Mouse (Mus musculus): ENCODE data around the gene Sirt3.
A peak's percentile ranks its signal among the peaks of the same experiment; 100 is the strongest.

Gene Sirt3

DNA sequence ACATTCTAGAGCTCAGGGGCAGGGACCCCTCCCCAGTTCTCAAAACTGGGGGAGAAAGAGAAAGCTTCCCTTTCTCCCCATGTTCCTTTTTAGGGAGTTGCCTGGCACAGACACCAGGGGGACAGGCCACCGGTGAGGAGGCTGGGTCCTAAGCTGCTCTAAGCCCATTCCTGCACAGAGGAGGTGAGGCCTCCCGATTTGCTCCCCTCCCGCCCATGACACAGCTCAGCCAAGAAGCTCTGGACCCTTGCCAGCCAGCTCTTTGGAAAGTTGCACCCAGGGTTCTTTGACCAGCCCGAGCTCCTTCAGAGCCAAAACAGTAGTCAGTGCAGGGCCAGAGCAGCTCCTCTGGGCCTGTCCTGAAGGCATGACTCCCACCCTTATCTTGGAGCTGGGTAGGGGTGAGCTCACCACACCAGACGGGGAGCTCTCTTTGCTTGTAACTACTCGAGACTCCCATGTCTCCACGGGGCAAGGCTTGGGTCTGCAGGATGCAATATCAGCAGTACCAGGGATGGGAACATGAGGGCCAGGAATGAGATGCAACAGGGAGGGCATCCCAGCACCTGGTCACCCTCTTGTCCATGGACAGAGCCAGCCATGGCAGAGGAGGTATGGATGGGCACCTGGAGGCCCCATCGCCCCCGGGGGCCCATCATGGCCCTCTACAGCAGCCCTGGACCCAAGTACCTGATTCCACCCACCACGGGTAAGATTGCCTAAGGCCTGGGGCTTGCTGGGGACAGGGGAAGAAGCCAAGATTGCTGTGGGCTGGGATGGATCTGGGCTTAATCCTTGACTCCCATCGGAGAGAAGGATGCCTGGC is 34.1 kb downstream of the Sirt3 start, which contains the start of gene Odf3:
Gene Odf3, plus strand, starts transcription at position 51 of the 826 bp plus-strand sequence.
- no peak for DNase-seq

- no peak for DNase-seq
Observed at GRCm38 (mm10) chr7:140846676-140847075, 35.4 kb downstream of the Sirt3 start.

GRCm38 (mm10) chr7:140845683-140846082 is 36.4 kb downstream of the Sirt3 start:
- DNase-seq = no peak

DNA sequence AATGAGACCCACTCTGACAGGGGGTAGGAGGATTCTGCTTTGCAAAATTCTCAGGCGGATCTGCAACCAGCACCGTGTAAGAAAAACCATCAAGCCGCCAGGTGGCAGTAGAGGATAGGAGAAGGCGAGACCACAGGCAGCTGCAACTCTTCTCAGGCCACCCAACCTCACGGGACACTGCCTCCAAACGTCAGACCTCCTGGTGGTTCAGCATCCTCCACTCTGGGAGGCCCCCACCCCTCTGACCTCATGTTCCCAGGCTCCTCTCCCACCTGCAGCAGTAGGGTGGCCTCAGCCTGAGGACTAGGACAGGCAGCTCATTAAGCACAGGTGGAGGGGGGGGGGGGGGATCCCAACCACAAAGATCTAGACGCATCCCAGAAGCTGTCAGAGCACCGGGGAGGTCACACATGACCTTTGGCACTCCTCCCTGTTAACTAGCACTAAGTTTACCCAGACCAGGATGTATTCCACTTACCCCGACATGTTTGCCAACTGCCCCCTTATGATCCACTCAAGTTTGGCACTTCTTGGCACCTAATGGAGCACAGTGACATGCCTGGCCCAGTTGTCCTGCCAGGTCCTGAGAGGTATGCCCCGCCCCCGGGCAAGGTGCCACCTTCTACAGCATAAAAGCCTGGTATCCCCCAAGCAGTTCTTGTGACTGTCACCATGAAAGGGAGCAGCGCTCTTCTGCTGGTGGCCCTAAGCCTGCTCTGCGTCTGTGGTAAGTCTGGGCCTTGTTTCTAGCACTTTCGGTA is 37.0 kb downstream of the Sirt3 start, which contains the start of gene Scgb1c1:
Gene Scgb1c1, plus strand, starts transcription at position 643 of the 761 bp plus-strand sequence.
- DNase-seq = peak; percentile 92 to 96

GRCm38 (mm10) chr7:140843806-140844205 is 38.3 kb downstream of the Sirt3 start:
- DNase-seq = no peak

- DNase-seq = no peak
Observed at GRCm38 (mm10) chr7:140840750-140841735, 41.1 kb downstream of the Sirt3 start.

- DNase-seq = no peak
Observed at GRCm38 (mm10) chr7:140839556-140839955, 42.6 kb downstream of the Sirt3 start.

GRCm38 (mm10) chr7:140836243-140837115 is 45.6 kb downstream of the Sirt3 start:
- DNase-seq = no peak

DNA sequence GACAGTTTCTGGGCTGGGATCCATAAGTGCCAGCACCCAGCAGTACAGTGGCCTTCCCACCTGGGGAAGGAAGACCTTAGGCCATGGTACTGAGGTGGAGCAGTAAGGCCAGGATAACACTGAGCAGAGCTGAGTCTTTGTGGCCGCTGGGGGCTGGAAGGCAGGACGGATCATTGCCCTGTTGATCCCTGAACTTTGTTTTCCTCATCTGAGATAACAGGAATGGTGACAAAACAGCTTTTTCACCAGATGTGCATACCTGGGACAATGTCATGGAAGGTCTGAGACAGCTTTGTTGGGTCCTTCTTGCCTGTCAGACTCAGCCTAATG is 46.4 kb downstream of the Sirt3 start:
- no peak for DNase-seq

- no peak for DNase-seq
Observed at GRCm38 (mm10) chr7:140834968-140835757, 46.9 kb downstream of the Sirt3 start, which contains the start of gene Urah. TSS of gene Urah (plus strand) at chr7:140835018.

GRCm38 (mm10) chr7:140833341-140833740 is 48.8 kb downstream of the Sirt3 start:
- DNase-seq = no peak

DNA sequence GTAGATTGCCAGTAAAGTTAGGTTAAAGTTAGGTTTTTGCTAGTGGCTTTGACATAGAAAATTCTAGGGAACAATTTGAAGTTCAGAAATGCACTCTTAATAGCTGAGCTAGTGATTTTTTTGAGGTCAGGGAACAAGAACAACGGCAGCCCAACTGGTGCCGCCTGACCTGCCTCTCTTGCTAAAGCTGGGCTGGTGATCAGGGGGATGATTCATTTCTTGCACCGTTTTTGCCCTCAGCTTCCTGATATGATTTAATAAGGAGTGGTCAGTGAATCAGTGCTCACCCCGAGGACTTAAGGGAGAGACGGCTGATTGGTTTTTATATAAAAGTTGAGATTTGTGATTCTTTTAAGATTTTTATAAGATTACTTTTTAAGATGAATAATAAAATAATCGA is 50.7 kb downstream of the Sirt3 start:
- DNase-seq = no peak

DNA sequence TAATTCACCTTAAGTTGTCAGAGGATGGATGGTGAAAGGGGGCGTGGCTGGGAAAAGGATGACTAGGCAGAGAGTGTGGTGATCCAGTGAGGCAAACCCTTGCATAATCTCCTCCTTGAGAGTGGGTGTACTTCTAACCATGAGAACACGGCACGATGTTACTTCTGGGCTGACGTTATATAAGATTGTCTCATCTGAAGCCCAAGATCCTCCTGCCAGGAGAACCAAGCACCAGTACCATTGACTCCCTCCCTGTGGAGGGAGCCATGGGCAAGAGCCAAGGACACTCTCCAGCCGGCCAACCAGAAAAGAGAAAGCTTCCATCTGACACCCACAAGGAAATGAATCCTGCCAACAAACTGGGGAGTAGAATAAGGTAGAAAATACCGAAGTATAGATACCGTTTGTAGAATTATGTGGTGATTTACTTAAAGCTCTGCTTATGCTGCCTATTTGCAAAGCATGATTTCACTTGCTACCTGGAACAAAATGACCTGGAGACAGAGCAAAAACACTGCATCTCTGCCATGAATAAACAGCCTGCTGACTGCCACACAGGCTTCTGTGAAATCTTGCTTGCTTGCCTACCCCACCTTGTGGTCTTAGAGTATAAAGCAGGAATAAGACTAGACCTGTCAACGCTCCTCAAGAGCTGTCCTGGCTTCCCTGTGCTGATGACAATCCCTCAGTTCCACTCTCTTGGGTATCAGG is 53.8 kb downstream of the Sirt3 start:
- DNase-seq = peak; percentile 65 to 75

DNA sequence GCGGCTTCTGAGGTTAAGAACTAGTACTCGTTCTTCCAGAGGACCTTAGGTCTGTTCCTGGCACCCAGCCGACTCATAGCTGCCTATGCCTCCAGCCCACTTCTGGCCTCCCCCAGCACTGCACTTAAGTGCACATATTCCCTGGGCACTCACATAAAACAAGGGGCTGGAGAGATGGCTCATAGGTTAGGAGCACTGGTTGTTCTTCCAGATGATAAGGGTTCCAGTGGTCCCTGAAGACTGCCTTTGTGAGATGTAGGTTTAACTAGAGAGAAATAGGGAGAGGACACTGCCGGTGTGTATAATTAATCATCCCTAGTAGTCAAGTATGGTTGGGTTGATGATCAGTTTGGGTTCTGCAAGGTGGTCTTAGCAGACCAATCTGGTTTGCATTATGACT is 59.4 kb downstream of the Sirt3 start:
- DNase-seq = no peak

DNA sequence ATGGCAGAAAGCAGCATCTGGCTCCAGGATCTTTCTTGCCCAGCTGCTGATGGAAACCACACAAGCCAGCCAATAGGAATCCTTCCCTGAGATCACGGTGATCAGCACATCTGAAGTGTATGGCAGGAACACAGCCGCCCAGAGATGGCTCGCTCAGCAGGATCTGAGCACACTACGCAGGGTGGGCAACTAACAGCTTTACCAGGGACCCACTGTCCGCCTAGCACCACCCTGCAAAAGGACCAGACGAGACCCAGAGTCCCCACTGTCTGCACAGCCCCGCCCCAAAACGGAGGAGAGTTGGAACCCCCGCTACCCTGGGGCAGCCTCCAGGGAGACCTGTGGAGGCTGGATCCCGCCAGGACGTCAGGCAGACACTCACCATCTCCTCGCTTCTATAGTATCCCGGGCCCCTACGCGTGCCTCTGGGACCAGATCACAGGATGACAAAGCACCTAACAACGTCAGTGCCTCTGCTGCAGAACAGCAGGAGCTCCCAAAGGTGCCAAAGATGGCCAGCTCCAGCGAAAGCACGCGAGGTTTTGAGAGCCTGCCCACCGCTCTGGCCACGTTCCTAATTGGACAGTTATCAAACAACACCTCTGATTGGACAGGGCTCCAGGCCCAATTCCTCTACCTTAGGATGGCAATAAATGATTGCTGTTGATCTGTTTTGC is 60.3 kb downstream of the Sirt3 start, which contains the start of gene Zfp941:
Gene Zfp941, minus strand, starts transcription at position 526 of the 677 bp plus-strand sequence.
- peak; percentile 87 to 91 for DNase-seq

- DNase-seq = peak in 1 of 2 experiments; percentile 48
Observed at GRCm38 (mm10) chr7:140821305-140821652, 60.8 kb downstream of the Sirt3 start.

DNA sequence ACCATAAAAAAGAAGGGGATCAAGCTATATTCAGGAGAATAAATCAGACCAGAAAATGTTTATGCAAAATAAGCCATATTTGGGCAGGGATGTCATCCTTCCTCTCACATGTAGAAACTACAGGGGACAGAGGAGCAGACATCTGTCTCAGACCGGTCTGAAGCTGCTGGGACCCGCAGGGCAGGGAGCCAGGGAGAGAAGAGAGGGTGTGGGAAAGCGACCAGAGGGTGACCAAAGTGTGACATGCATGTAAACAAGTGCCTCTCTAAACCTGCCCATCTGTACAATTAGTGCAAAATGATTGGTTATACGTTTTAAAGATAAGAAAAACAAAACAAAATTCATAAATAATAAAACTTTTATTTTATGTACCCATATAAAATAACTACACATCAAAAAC is 61.9 kb downstream of the Sirt3 start:
- DNase-seq = no peak

Data from cerebellum, postnatal 25 days (tissue).